Mouse (Mus musculus): ENCODE data around the gene Dhtkd1. TPM values are rescaled to one million over a fixed set of nuclear protein-coding genes. Genes with fewer than 3 reads are reported as not detected.
A peak's percentile ranks its signal among the peaks of the same experiment; 100 is the strongest.
"Not testable (repeated sequence)": the region's sequence is repeated elsewhere in the genome, so short reads cannot be mapped to it uniquely, and the experiment has no call there.

The Dhtkd1 gene
- total RNA-seq (2014; rRNA removed) (6.6 and 9.3 TPM in 2 replicates), polyA plus RNA-seq (2015; fragmentation: Nextera tagmentation; extraction: Ambion mirVana) (3.7 and 4.9 TPM in 2 replicates)

GRCm38 (mm10) chr2:5942416-5943032 is at the start of gene Dhtkd1:
Gene Dhtkd1, minus strand, starts transcription at chr2:5942792.
- no peaks in the 10 kb centered on the region for H3K4me1 ChIP-seq (ENCODE audit: insufficient read depth, low read length)
- no peaks in the 10 kb centered on the region for H3K9me3 ChIP-seq (ENCODE audit: low read length)
- peak; percentile 48 for TF ChIP-seq CTCF (IDR thresholded peaks at IDR 0.05; ENCODE audit: low read depth)
- DNase-seq (ENCODE audit: low spot score), result peak; percentile 87
- no peaks in the 10 kb centered on the region for H3K27me3 ChIP-seq (ENCODE audit: insufficient read depth, low read length)
- H3K4me2 ChIP-seq (ENCODE audit: low read depth, low read length), result peak within 1 kb of the TSS; percentile 71
- peak; percentile 98 for ATAC-seq
- H3K9ac ChIP-seq (replicated peaks; ENCODE audit: low read length), result peak within 1 kb of the TSS; percentile 68
- 2% methylated on average over 36 of the region's 36 CpGs for WGBS
- H3K27ac ChIP-seq, result peak within 1 kb of the TSS; percentile 80
- no peaks in the 10 kb centered on the region for H3K36me3 ChIP-seq (ENCODE audit: insufficient read depth, low read length)
- H3K4me3 ChIP-seq (ENCODE audit: low read length), result peak within 1 kb of the TSS; percentile 57

GRCm38 (mm10) chr2:5977532-5977931 is 34.9 kb upstream of the Dhtkd1 start:
- Histone ChIP-seq H3K27me3 (ENCODE audit: insufficient read depth, low read length) (no peaks in the 10 kb centered on the region), H3K36me3 (ENCODE audit: insufficient read depth, low read length) (peaks cover 13% of the 10 kb centered on the region; the same call in 1 of the 2 replicates), H3K4me2 (ENCODE audit: low read depth, low read length) (no peak overlapping the region), H3K9ac (replicated peaks; ENCODE audit: low read length) (no peak overlapping the region), H3K9me3 (ENCODE audit: low read length) (no peaks in the 10 kb centered on the region), H3K27ac (no peak overlapping the region), H3K4me1 (ENCODE audit: insufficient read depth, low read length) (no peaks in the 10 kb centered on the region), H3K4me3 (ENCODE audit: low read length) (no peak overlapping the region)
- 93% methylated on average over 4 of the region's 4 CpGs for WGBS
- ATAC-seq (no peak), DNase-seq (ENCODE audit: low spot score) (no peak)
- no peak for TF ChIP-seq CTCF (IDR thresholded peaks at IDR 0.05; ENCODE audit: low read depth)

- not testable (repeated sequence) for H3K9ac ChIP-seq (replicated peaks; ENCODE audit: low read length); H3K4me1 ChIP-seq (ENCODE audit: insufficient read depth, low read length); H3K27me3 ChIP-seq (ENCODE audit: insufficient read depth, low read length); DNase-seq (ENCODE audit: low spot score); H3K9me3 ChIP-seq (ENCODE audit: low read length); H3K27ac ChIP-seq; H3K4me3 ChIP-seq (ENCODE audit: low read length); ATAC-seq; H3K4me2 ChIP-seq (ENCODE audit: low read depth, low read length)
- WGBS, result 96% methylated on average over 3 of the region's 3 CpGs
- H3K36me3 ChIP-seq (ENCODE audit: insufficient read depth, low read length), result peaks cover 11% of the 10 kb centered on the region; the same call in 1 of the 2 replicates
These were observed 28.0 kb upstream of the Dhtkd1 start for GRCm38 (mm10) chr2:5970629-5971028.

GRCm38 (mm10) chr2:5965972-5966371 is 23.4 kb upstream of the Dhtkd1 start:
- WGBS, result 94% methylated on average over 3 of the region's 3 CpGs
- TF ChIP-seq CTCF (IDR thresholded peaks at IDR 0.05; ENCODE audit: low read depth), result no peak
- no peak for ATAC-seq

GRCm38 (mm10) chr2:5963729-5964128 is 21.1 kb upstream of the Dhtkd1 start:
- not testable (repeated sequence) for H3K4me2 ChIP-seq (ENCODE audit: low read depth, low read length); H3K4me1 ChIP-seq (ENCODE audit: insufficient read depth, low read length); ATAC-seq; H3K9ac ChIP-seq (replicated peaks; ENCODE audit: low read length); H3K27ac ChIP-seq; H3K9me3 ChIP-seq (ENCODE audit: low read length); DNase-seq (ENCODE audit: low spot score); H3K4me3 ChIP-seq (ENCODE audit: low read length); H3K27me3 ChIP-seq (ENCODE audit: insufficient read depth, low read length)
- 93% methylated on average over 4 of the region's 4 CpGs for WGBS
- H3K36me3 ChIP-seq (ENCODE audit: insufficient read depth, low read length), result peaks cover 15% of the 10 kb centered on the region

More at GRCm38 (mm10) chr2:5965972-5966371, 23.4 kb upstream of the Dhtkd1 start:
- Histone ChIP-seq H3K9me3 (ENCODE audit: low read length) (no peaks in the 10 kb centered on the region), H3K27me3 (ENCODE audit: insufficient read depth, low read length) (no peaks in the 10 kb centered on the region), H3K27ac (no peak overlapping the region), H3K36me3 (ENCODE audit: insufficient read depth, low read length) (peaks cover 12% of the 10 kb centered on the region), H3K4me2 (ENCODE audit: low read depth, low read length) (no peak overlapping the region), H3K9ac (replicated peaks; ENCODE audit: low read length) (no peak overlapping the region), H3K4me3 (ENCODE audit: low read length) (no peak overlapping the region), H3K4me1 (ENCODE audit: insufficient read depth, low read length) (no peaks in the 10 kb centered on the region)
- DNase-seq (ENCODE audit: low spot score), result no peak

GRCm38 (mm10) chr2:5962265-5962664 is 19.7 kb upstream of the Dhtkd1 start:
- DNase-seq (ENCODE audit: low spot score) (peak; percentile 19), ATAC-seq (no peak)
- Histone ChIP-seq H3K4me1 (ENCODE audit: insufficient read depth, low read length) (no peaks in the 10 kb centered on the region), H3K36me3 (ENCODE audit: insufficient read depth, low read length) (peaks cover 28% of the 10 kb centered on the region), H3K27ac (no peak overlapping the region), H3K4me2 (ENCODE audit: low read depth, low read length) (no peak overlapping the region), H3K27me3 (ENCODE audit: insufficient read depth, low read length) (no peaks in the 10 kb centered on the region), H3K4me3 (ENCODE audit: low read length) (no peak overlapping the region), H3K9me3 (ENCODE audit: low read length) (no peaks in the 10 kb centered on the region), H3K9ac (replicated peaks; ENCODE audit: low read length) (0 out of 2 replicates have a peak overlapping the region, but pooled peaks have one; percentile 3)
- 55% methylated on average over 2 of the region's 2 CpGs for WGBS
- TF ChIP-seq CTCF (IDR thresholded peaks at IDR 0.05; ENCODE audit: low read depth), result no peak

GRCm38 (mm10) chr2:5957705-5958104 is 15.1 kb upstream of the Dhtkd1 start:
- ATAC-seq (no peak), DNase-seq (ENCODE audit: low spot score) (no peak)
- TF ChIP-seq CTCF (IDR thresholded peaks at IDR 0.05; ENCODE audit: low read depth), result no peak
- Histone ChIP-seq H3K4me2 (ENCODE audit: low read depth, low read length) (no peak overlapping the region), H3K4me3 (ENCODE audit: low read length) (no peak overlapping the region), H3K9me3 (ENCODE audit: low read length) (no peaks in the 10 kb centered on the region), H3K36me3 (ENCODE audit: insufficient read depth, low read length) (peaks cover 23% of the 10 kb centered on the region), H3K4me1 (ENCODE audit: insufficient read depth, low read length) (peaks cover under 1% of the 10 kb centered on the region; the same call in 1 of the 2 replicates), H3K27me3 (ENCODE audit: insufficient read depth, low read length) (no peaks in the 10 kb centered on the region), H3K27ac (no peak overlapping the region), H3K9ac (replicated peaks; ENCODE audit: low read length) (no peak overlapping the region)
- WGBS, result 97% methylated on average over 9 of the region's 9 CpGs
